Mouse (Mus musculus): ENCODE results near the gene Sytl2. TPM values are rescaled to one million over a fixed set of nuclear protein-coding genes. Genes with fewer than 3 reads are reported as not detected.

Sytl2 gene
- polyA plus RNA-seq, 1 experiment from 2014 or later: 2.7 TPM

DNA sequence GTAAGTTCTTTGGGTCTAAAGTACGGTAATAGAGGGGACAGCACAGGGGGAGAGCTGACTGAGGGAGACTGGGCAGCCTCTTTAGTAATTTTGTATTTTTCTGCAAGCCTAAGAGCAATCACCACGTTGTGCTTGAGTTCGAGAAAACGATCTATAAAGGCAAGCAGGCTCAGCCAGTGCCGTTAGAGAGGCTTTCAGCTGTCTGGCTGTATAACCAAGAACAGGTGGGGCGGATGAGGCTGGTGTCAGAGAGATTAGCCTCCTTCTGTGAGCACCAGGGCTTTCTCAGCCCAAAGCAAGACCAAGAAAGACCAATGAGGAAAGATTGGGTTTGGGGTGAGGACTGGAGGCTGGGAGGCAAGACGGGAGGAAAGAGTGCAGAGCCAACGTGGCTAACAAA, 21.2 kb upstream of the Sytl2 start:
- WGBS: 71% methylated on average over 8 of the region's 8 CpGs
- DNase-seq (ENCODE audit: low spot score): no peak

GRCm38 (mm10) chr7:90281759-90282546, 20.1 kb upstream of the Sytl2 start:
- 85% methylated on average over 11 of the region's 11 CpGs for WGBS
- no peak overlapping the region for H3K4me3 ChIP-seq
- no peaks in the 10 kb centered on the region for H3K27me3 ChIP-seq (ENCODE audit: insufficient read depth, poor library complexity, severe bottlenecking)
- no peaks in the 10 kb centered on the region for H3K36me3 ChIP-seq
- H3K9me3 ChIP-seq: no peaks in the 10 kb centered on the region
- no peak for DNase-seq (ENCODE audit: low spot score)
- no peak overlapping the region for H3K27ac ChIP-seq
- H3K4me1 ChIP-seq (replicated peaks): no peaks in the 10 kb centered on the region

More for the DNA sequence above, 21.2 kb upstream of the Sytl2 start:
- Histone ChIP-seq H3K4me3 (no peak overlapping the region), H3K27ac (no peak overlapping the region), H3K9me3 (no peaks in the 10 kb centered on the region), H3K36me3 (no peaks in the 10 kb centered on the region), H3K4me1 (replicated peaks) (no peaks in the 10 kb centered on the region), H3K27me3 (ENCODE audit: insufficient read depth, poor library complexity, severe bottlenecking) (no peaks in the 10 kb centered on the region)

DNA sequence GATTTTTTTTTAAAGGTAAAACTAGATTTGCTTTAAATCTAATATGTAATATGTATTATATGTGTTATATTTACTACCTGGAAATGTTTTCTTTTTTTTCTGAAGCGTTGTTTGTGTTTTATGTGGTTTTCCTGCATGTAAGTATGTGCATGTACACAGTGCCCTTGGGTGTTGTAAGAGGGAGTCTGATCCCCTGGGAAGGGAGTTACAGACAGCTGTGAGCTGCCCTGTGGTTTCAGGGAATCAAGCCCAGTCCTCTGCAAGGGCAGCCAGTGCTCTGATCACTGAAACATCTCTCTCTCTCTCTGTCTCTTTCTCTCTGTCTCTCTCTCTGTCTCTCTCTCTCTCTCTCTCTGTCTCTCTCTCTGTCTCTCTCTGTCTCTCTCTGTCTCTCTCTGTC, 19.3 kb upstream of the Sytl2 start:
- Histone ChIP-seq H3K4me1 (replicated peaks) (no peaks in the 10 kb centered on the region), H3K4me3 (no peak overlapping the region), H3K9me3 (no peaks in the 10 kb centered on the region), H3K36me3 (no peaks in the 10 kb centered on the region), H3K27me3 (ENCODE audit: insufficient read depth, poor library complexity, severe bottlenecking) (no peaks in the 10 kb centered on the region), H3K27ac (no peak overlapping the region)
- DNase-seq (ENCODE audit: low spot score): no peak
- WGBS: 96% methylated on average over 1 of the region's 1 CpGs

- Histone ChIP-seq H3K27ac (no peak overlapping the region), H3K36me3 (no peaks in the 10 kb centered on the region), H3K27me3 (ENCODE audit: insufficient read depth, poor library complexity, severe bottlenecking) (no peaks in the 10 kb centered on the region), H3K4me1 (replicated peaks) (no peaks in the 10 kb centered on the region), H3K4me3 (no peak overlapping the region), H3K9me3 (no peaks in the 10 kb centered on the region)
- 70% methylated on average over 7 of the region's 7 CpGs for WGBS
- no peak for DNase-seq (ENCODE audit: low spot score)
Observed at GRCm38 (mm10) chr7:90284793-90285192, 17.3 kb upstream of the Sytl2 start.

DNA sequence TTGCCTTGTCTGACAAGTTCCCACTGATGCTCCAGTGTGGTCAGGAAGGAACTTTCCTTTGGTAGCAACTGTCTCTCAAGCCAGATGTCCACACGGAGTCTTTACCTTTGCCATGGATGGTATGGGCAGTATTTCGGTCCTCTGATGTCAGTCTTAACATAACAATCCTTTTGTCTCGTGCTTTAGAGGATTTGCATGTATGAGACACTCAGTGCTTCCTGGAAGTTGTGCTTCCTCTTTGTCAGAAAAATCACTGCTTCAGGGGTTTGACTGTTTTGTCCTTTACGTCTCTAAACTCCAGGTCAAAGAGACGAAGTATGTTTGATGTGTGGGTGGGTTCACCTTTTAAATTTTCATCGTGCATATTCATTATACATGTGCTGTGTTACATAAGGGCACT, 10.2 kb upstream of the Sytl2 start:
- Histone ChIP-seq H3K27me3 (ENCODE audit: insufficient read depth, poor library complexity, severe bottlenecking) (no peaks in the 10 kb centered on the region), H3K4me3 (no peak overlapping the region), H3K27ac (no peak overlapping the region), H3K9me3 (no peaks in the 10 kb centered on the region), H3K36me3 (no peaks in the 10 kb centered on the region), H3K4me1 (replicated peaks) (no peaks in the 10 kb centered on the region)
- WGBS: 86% methylated on average over 6 of the region's 6 CpGs
- DNase-seq (ENCODE audit: low spot score): no peak

DNA sequence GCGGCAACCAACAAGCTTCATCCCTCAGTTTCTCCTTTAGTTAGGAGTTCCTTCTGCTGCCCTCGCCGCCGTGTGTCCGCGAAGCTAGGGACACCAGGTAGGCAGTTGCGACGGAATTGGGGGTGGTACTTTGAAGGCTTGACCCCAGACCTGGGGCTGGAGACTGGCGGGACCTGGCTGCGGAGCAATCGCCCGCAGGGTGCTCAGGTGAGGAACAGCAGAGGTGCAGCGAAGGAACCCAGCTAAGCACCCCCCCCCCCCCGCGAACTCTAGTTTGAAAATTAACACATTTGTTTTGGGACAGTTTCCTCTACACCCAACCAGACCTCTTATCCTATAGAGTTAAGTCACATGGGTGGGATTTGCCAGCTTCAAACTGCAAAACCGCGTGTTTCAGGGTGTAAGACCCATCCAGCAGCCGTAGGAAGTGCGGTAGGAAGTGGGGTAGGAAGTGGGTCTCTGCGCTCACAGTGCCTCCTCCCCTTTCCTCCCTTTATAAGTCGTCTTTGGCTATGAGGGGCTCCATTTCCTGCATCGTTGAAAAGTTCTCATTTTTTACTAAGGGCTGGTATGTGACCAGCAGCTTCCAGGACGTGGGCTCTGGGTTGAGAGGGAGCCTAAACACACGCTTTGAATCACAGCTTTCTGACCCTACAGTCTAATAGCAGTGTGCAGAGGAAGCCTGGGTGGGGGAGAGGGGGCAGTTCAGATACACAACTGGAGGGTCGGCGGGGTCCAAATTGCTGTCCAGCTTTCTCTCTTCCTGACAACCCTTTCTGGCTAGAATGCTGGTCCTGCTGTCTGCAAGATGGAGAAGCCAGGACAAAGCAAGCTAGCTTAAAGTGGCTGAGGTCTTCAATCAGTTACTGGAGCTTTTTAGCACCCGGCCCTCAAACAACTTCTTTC, 848 bp downstream of the Sytl2 start:
- Histone ChIP-seq H3K4me1 (replicated peaks) (peaks cover 37% of the 10 kb centered on the region), H3K9me3 (no peaks in the 10 kb centered on the region), H3K4me3 (peak overlapping the region; percentile 72), H3K27me3 (ENCODE audit: insufficient read depth, poor library complexity, severe bottlenecking) (peaks cover 52% of the 10 kb centered on the region), H3K27ac (peak overlapping the region; percentile 84), H3K36me3 (no peaks in the 10 kb centered on the region)
- DNase-seq (ENCODE audit: low spot score): peak; percentile 29
- 5% methylated on average over 27 of the region's 27 CpGs for WGBS

- 12% methylated on average over 3 of the region's 3 CpGs for WGBS
- Histone ChIP-seq H3K27ac (peak overlapping the region; percentile 67; the same call in 1 of the 2 replicates), H3K36me3 (no peaks in the 10 kb centered on the region), H3K4me3 (no peak overlapping the region), H3K9me3 (no peaks in the 10 kb centered on the region), H3K27me3 (ENCODE audit: insufficient read depth, poor library complexity, severe bottlenecking) (peaks cover 38% of the 10 kb centered on the region), H3K4me1 (replicated peaks) (peaks cover 37% of the 10 kb centered on the region)
- DNase-seq (ENCODE audit: low spot score): peak; percentile 79
Observed at GRCm38 (mm10) chr7:90306079-90306478, 4.0 kb downstream of the Sytl2 start.

DNA sequence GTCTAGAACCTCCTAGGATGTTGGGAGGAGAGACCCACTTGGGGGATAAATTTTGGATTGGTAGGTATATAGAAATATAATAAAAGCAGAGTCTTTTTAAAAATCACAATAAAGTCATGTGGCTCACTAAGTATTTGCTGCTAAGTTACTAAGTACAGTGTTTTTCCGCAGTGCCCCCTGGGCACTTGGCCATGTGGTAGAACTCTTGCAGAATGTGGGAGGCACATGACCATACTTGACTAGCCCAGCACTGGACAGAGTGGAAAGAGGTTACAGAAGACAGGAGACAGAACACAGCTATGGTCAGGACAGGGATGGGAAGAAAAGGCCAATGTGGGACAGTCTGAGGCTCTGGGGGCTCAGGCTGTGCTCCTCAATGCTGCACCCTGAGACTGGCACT, 4.9 kb downstream of the Sytl2 start:
- Histone ChIP-seq H3K27ac (peak overlapping the region; percentile 70), H3K9me3 (no peaks in the 10 kb centered on the region), H3K4me3 (no peak overlapping the region), H3K4me1 (replicated peaks) (peaks cover 37% of the 10 kb centered on the region), H3K36me3 (no peaks in the 10 kb centered on the region), H3K27me3 (ENCODE audit: insufficient read depth, poor library complexity, severe bottlenecking) (peaks cover 30% of the 10 kb centered on the region)
- no peak for DNase-seq (ENCODE audit: low spot score)
- WGBS: 82% methylated on average over 1 of the region's 1 CpGs

- Histone ChIP-seq H3K4me3 (no peak overlapping the region), H3K36me3 (no peaks in the 10 kb centered on the region), H3K27me3 (ENCODE audit: insufficient read depth, poor library complexity, severe bottlenecking) (peaks cover 22% of the 10 kb centered on the region), H3K9me3 (no peaks in the 10 kb centered on the region), H3K27ac (no peak overlapping the region), H3K4me1 (replicated peaks) (peaks cover 28% of the 10 kb centered on the region)
- WGBS: 78% methylated on average over 6 of the region's 6 CpGs
- DNase-seq (ENCODE audit: low spot score): no peak
Observed at GRCm38 (mm10) chr7:90308003-90308402, 6.0 kb downstream of the Sytl2 start.

GRCm38 (mm10) chr7:90312151-90312883, 10.3 kb downstream of the Sytl2 start:
- no peaks in the 10 kb centered on the region for H3K36me3 ChIP-seq
- no peak overlapping the region for H3K4me3 ChIP-seq
- H3K4me1 ChIP-seq (replicated peaks): peaks cover 1% of the 10 kb centered on the region; the same call in 1 of the 2 replicates
- DNase-seq (ENCODE audit: low spot score): no peak
- no peaks in the 10 kb centered on the region for H3K9me3 ChIP-seq
- no peak overlapping the region for H3K27ac ChIP-seq
- 0 out of 2 replicates have a peak, but pooled peaks cover 7% of the 10 kb centered on the region for H3K27me3 ChIP-seq (ENCODE audit: insufficient read depth, poor library complexity, severe bottlenecking)
- 71% methylated on average over 7 of the region's 7 CpGs for WGBS

- no peak overlapping the region for H3K27ac ChIP-seq
- no peak for DNase-seq (ENCODE audit: low spot score)
- H3K27me3 ChIP-seq (ENCODE audit: insufficient read depth, poor library complexity, severe bottlenecking): no peaks in the 10 kb centered on the region
- H3K4me3 ChIP-seq: no peak overlapping the region
- no peaks in the 10 kb centered on the region for H3K36me3 ChIP-seq
- H3K4me1 ChIP-seq (replicated peaks): no peaks in the 10 kb centered on the region
- no peaks in the 10 kb centered on the region for H3K9me3 ChIP-seq
- 80% methylated on average over 3 of the region's 3 CpGs for WGBS
Observed at GRCm38 (mm10) chr7:90313421-90313820, 11.4 kb downstream of the Sytl2 start.

GRCm38 (mm10) chr7:90316823-90317222, 14.8 kb downstream of the Sytl2 start:
- WGBS: 95% methylated on average over 2 of the region's 2 CpGs

More at GRCm38 (mm10) chr7:90316823-90317222, 14.8 kb downstream of the Sytl2 start:
- H3K4me1 ChIP-seq (replicated peaks): 0 out of 2 replicates have a peak, but pooled peaks cover 4% of the 10 kb centered on the region
- H3K4me3 ChIP-seq: no peak overlapping the region
- no peaks in the 10 kb centered on the region for H3K9me3 ChIP-seq
- H3K27me3 ChIP-seq (ENCODE audit: insufficient read depth, poor library complexity, severe bottlenecking): no peaks in the 10 kb centered on the region
- no peak for DNase-seq (ENCODE audit: low spot score)
- no peak overlapping the region for H3K27ac ChIP-seq
- H3K36me3 ChIP-seq: no peaks in the 10 kb centered on the region

All from hindbrain, embryonic 10.5 days (tissue).